Mouse (Mus musculus) hematopoietic stem cell, adult 5-6 weeks (primary cell): ENCODE data around the gene Gnai2. TPM values are rescaled to one million over a fixed set of nuclear protein-coding genes. Genes with fewer than 3 reads are reported as not detected.
"Not testable (repeated sequence)": the region's sequence is repeated elsewhere in the genome, so short reads cannot be mapped to it uniquely, and the experiment has no call there.

ENCODE experiments used
- ATAC-seq, 2 experiments: fragments of 125-278 bp in 1 of 2; replicated peaks in 1 of 2; 2 replicates each; pipeline ENCODE4 v1.8.0; 2016 to 2017; ENCODE audit warnings: inconsistent platforms in 2 of 2, mild to moderate bottlenecking in 2 of 2, moderate number of reproducible peaks in 2 of 2, low read depth in 1 of 2, moderate TSS enrichment in 1 of 2; ENCODE audit not compliant: low FRiP score in 2 of 2, poor library complexity in 2 of 2, severe bottlenecking in 2 of 2, insufficient read depth in 1 of 2, low TSS enrichment in 1 of 2
- total RNA-seq: library from RNA; stranded (forward); fragments of 172-1452, 232-1000 nt; gene quantifications from 2 replicates; pipeline ENCODE4 v1.2.3, GENCODE M21; 2017

The Gnai2 gene
- total RNA-seq, 1 experiment from 2014 or later, result 415 TPM

- ATAC-seq, result peak; percentile 76
Measured at GRCm38 (mm10) chr9:107568331-107569261, 66.6 kb downstream of the Gnai2 start.

- ATAC-seq, result no peak
Measured at GRCm38 (mm10) chr9:107567702-107568319, 67.4 kb downstream of the Gnai2 start, which contains the start of gene Hyal2. Gene Hyal2, plus strand, starts transcription at chr9:107567945.

GRCm38 (mm10) chr9:107566855-107567254, 68.3 kb downstream of the Gnai2 start:
- no peak for ATAC-seq

GRCm38 (mm10) chr9:107566041-107566709, 69.0 kb downstream of the Gnai2 start:
- no peak for ATAC-seq

- not testable (repeated sequence) for ATAC-seq
Measured at GRCm38 (mm10) chr9:107565556-107565955, 69.6 kb downstream of the Gnai2 start.

Other genes starting within 250 kb of the Gnai2 start
- gene Cacna2d2, start 235.8 kb downstream of the Gnai2 start, total RNA-seq, result 0.19 and 1.8 TPM in 2 replicates
- 12.6 and 16.2 TPM in 2 replicates for gene Tmem115, start 101.4 kb downstream of the Gnai2 start, total RNA-seq
- gene Cyb561d2, start 93.2 kb downstream of the Gnai2 start, total RNA-seq, result 15.3 and 19.7 TPM in 2 replicates
- gene Nprl2, start 93.1 kb downstream of the Gnai2 start, total RNA-seq, result 5.9 and 27.5 TPM in 2 replicates
- not detected in 2 replicates for gene Zmynd10, start 88.1 kb downstream of the Gnai2 start, total RNA-seq
- gene Rassf1, start 83.8 kb downstream of the Gnai2 start, total RNA-seq, result 36.3 and 47.8 TPM in 2 replicates
- gene Tusc2, start 72.1 kb downstream of the Gnai2 start, total RNA-seq, result 16.2 and 23.7 TPM in 2 replicates
- gene Hyal2, start 67.4 kb downstream of the Gnai2 start, total RNA-seq, result 4.0 and 4.2 TPM in 2 replicates
- 4.1 and 5.2 TPM in 2 replicates for gene Hyal1, start 58.4 kb downstream of the Gnai2 start, total RNA-seq
- gene Naa80, start 56.5 kb downstream of the Gnai2 start, total RNA-seq, result 12.2 and 12.7 TPM in 2 replicates
- gene Hyal3, start 54.5 kb downstream of the Gnai2 start, total RNA-seq, result 0.35 and 3.9 TPM in 2 replicates
- 49.8 and 62.7 TPM in 2 replicates for gene Ifrd2, start 47.7 kb downstream of the Gnai2 start, total RNA-seq
- gene Sema3b, start 26.1 kb downstream of the Gnai2 start, total RNA-seq, result not detected in 2 replicates
- gene Slc38a3, start 34.2 kb upstream of the Gnai2 start, total RNA-seq, result not detected in 2 replicates
- gene Gnat1, start 44.3 kb upstream of the Gnai2 start, total RNA-seq, result not detected in 2 replicates
- 0.89 and 1.2 TPM in 2 replicates for gene Sema3f, start 75.1 kb upstream of the Gnai2 start, total RNA-seq
- gene Rbm5, start 135.6 kb upstream of the Gnai2 start, total RNA-seq, result 309 and 331 TPM in 2 replicates
- gene Rbm6, start 237.9 kb upstream of the Gnai2 start, total RNA-seq, result 165 and 170 TPM in 2 replicates